ENCODE assay signal across 26 mouse cellular contexts in genomic region chr17:30570971-30571370, GRCm38 (mm10). TPM values are rescaled to one million over a fixed set of nuclear protein-coding genes. Genes with fewer than 3 reads are reported as not detected.
DNase-seq lines count a peak whose midpoint lies in the region; ATAC-seq lines count a peak whose summit lies in the region.
"Had no signal": no experiment of that assay in that cellular context is flagged by ENCODE, and none has a peak within 500 bp of the region (broad histone marks: within the 10 kb centered on the region; RNA-seq: fewer than 3 reads in every experiment).

No protein-coding gene starts in this region.

- H3K36me3 ChIP-seq in lung, embryonic 16.5 days (ENCODE audit: control insufficient read depth, insufficient read depth, low read length): no peaks in the 10 kb centered on the region
- H3K36me3 ChIP-seq: limb, embryonic 15.5 days; midbrain, embryonic 15.5 days; neural tube, embryonic 13.5 days had no signal

- H3K4me3 ChIP-seq in lung, embryonic 16.5 days (ENCODE audit: low read length): no peak overlapping the region
- H3K4me3 ChIP-seq: gastrocnemius, adult 2 months; limb, embryonic 15.5 days; midbrain, embryonic 15.5 days; neural tube, embryonic 13.5 days had no signal

- H3K27ac ChIP-seq in lung, embryonic 16.5 days (ENCODE audit: low read length): no peak overlapping the region
- H3K27ac ChIP-seq: gastrocnemius, adult 2 months; hindbrain, embryonic 14.5 days; limb, embryonic 15.5 days; liver, embryonic 14.5 days; macrophage; midbrain, embryonic 15.5 days; neural tube, embryonic 13.5 days had no signal

- no peaks in the 10 kb centered on the region for H3K9me3 ChIP-seq in lung, embryonic 16.5 days (ENCODE audit: control insufficient read depth, low read length)
- H3K9me3 ChIP-seq: G1E; limb, embryonic 15.5 days; midbrain, embryonic 15.5 days; neural tube, embryonic 13.5 days had no signal

- ATAC-seq in frontal cortex, adult (ENCODE audit: low TSS enrichment): peak; percentile 40; the same call in 1 of the 2 replicates
- ATAC-seq in lung, embryonic 16.5 days (ENCODE audit: low read depth): peak; percentile 56; the same call in 1 of the 2 replicates
- ATAC-seq: forebrain, postnatal 0 days; inflammation-experienced regulatory T-cells, adult 6 months; midbrain, embryonic 15.5 days had no signal

- no peaks in the 10 kb centered on the region for H3K27me3 ChIP-seq in lung, embryonic 16.5 days (ENCODE audit: control insufficient read depth, insufficient read depth, low read depth, low read length)
- H3K27me3 ChIP-seq: CH12.LX; limb, embryonic 15.5 days; midbrain, embryonic 15.5 days; neural tube, embryonic 13.5 days had no signal

- no peak overlapping the region; the same call in 1 of the 2 replicates for H3K9ac ChIP-seq in lung, embryonic 16.5 days (ENCODE audit: low read length)
- H3K9ac ChIP-seq: forebrain, postnatal 0 days; hindbrain, embryonic 14.5 days; limb, embryonic 15.5 days; liver, embryonic 14.5 days; midbrain, embryonic 15.5 days; neural tube, embryonic 13.5 days had no signal

- peaks cover 23% of the 10 kb centered on the region for H3K4me1 ChIP-seq in lung, embryonic 16.5 days (replicated peaks; ENCODE audit: control insufficient read depth, insufficient read depth, low read length)

- H3K4me2 ChIP-seq in lung, embryonic 16.5 days (ENCODE audit: low read depth, low read length): no peak overlapping the region
- H3K4me2 ChIP-seq: hindbrain, embryonic 14.5 days; limb, embryonic 15.5 days; midbrain, embryonic 15.5 days; neural tube, embryonic 13.5 days had no signal

- 33% methylated on average over 3 of the region's 3 CpGs for WGBS in lung, embryonic 16.5 days

- DNase-seq in frontal cortex, postnatal 36 days (ENCODE audit: low spot score in 2 of 2): no peak
- no peak for DNase-seq in lung, postnatal 36 days
- DNase-seq in 416B (ENCODE audit: low read depth): peak; percentile 26
- peak; percentile 47 to 67 for DNase-seq in lung, postnatal 4 days
- no peak for DNase-seq in thymus, postnatal 25 days
- DNase-seq: B cell, adult 2 months; cerebellum, adult 9-11 months; forebrain, postnatal 0 days; gastrocnemius, adult 2 months; heart, postnatal 4 days; left cerebral cortex, postnatal 4 days; right cerebral cortex, adult 18-20 months; right cerebral cortex, postnatal 4 days; thymus, adult 18-20 months; thymus, postnatal 4 days had no signal

RNA-seq across cellular contexts. Expression of gene Btbd9, which starts 5.3 kb away (rescaled TPM):
- polyA plus RNA-seq in lung, embryonic 16.5 days (2015; fragmentation: Nextera tagmentation; extraction: Ambion mirVana): 55.8 and 57.1 TPM in 2 replicates

RNA-seq across cellular contexts. Expression of gene Dnah8, which starts 53.2 kb away (rescaled TPM):
- 8.8 and 9.2 TPM in 2 replicates for polyA plus RNA-seq in lung, embryonic 16.5 days (2015; fragmentation: Nextera tagmentation; extraction: Ambion mirVana)

RNA-seq across cellular contexts. Expression of gene Glo1, which starts 55.7 kb away (rescaled TPM):
- 215 and 221 TPM in 2 replicates for polyA plus RNA-seq in lung, embryonic 16.5 days (2015; fragmentation: Nextera tagmentation; extraction: Ambion mirVana)

Comparison
In these comparisons a context has a peak if more than half of its experiments do, and no peak if none do; other contexts are left out.
1. DNase-seq: peak in 416B (single experiment) and lung, postnatal 4 days (2 of 2); none in frontal cortex, postnatal 36 days (0 of 2), lung, postnatal 36 days (single experiment) and thymus, postnatal 25 days (single experiment).